Comparison of ENCODE assay signal across 28 mouse cellular contexts in the genomic region with DNA sequence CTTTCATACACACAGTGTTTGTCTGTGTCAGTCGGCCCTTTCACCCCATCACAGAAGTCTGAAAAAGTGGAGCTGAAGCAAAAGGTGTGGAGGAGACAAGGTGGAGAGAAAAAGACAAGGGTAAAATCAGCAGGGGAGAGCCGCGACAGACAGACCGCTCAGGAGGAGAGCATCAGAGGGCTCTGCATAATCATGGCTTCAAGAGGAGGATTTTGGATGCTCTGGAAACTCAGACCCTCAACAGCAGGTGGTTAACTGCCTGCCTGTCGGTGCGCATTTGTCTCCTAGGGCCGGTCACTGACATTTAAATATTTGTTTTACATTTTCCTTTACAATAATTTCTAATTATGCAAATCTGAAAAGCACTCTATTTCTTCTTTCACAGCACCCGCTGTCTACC.
A peak's percentile ranks its signal among the peaks of the same experiment; 100 is the strongest.
DNase-seq lines count a peak whose midpoint lies in the region; ATAC-seq lines count a peak whose summit lies in the region.
"Had no signal": no experiment of that assay in that cellular context is flagged by ENCODE, and none has a peak within 500 bp of the region (broad histone marks: within the 10 kb centered on the region; RNA-seq: fewer than 3 reads in every experiment).

No protein-coding gene starts in this region.

- no peak overlapping the region for H3K9ac ChIP-seq in forebrain, embryonic 11.5 days (ENCODE audit: low read length)
- H3K9ac ChIP-seq in forebrain, embryonic 16.5 days (replicated peaks; ENCODE audit: low read depth, low read length), result no peak overlapping the region
- H3K9ac ChIP-seq in midbrain, embryonic 13.5 days (replicated peaks), result no peak overlapping the region
- H3K9ac ChIP-seq in neural tube, embryonic 15.5 days (replicated peaks), result no peak overlapping the region
- H3K9ac ChIP-seq: embryonic facial prominence, embryonic 13.5 days; forebrain, embryonic 13.5 days; heart, embryonic 13.5 days; liver, embryonic 15.5 days; neural tube, embryonic 13.5 days had no signal

- no peak overlapping the region for H3K27ac ChIP-seq in forebrain, embryonic 11.5 days (ENCODE audit: low read depth, low read length)
- no peak overlapping the region for H3K27ac ChIP-seq in forebrain, embryonic 16.5 days (ENCODE audit: low read length)
- no peak overlapping the region for H3K27ac ChIP-seq in midbrain, embryonic 13.5 days
- no peak overlapping the region for H3K27ac ChIP-seq in neural tube, embryonic 15.5 days (replicated peaks)
- H3K27ac ChIP-seq: embryonic facial prominence, embryonic 13.5 days; forebrain, embryonic 13.5 days; heart, embryonic 13.5 days; kidney, postnatal 0 days; left cerebral cortex, adult 2 months; limb, embryonic 10.5 days; liver, embryonic 15.5 days; neural tube, embryonic 13.5 days had no signal

- no peak overlapping the region for H3K4me3 ChIP-seq in forebrain, embryonic 11.5 days (ENCODE audit: low read depth, low read length)
- H3K4me3 ChIP-seq in forebrain, embryonic 16.5 days (replicated peaks; ENCODE audit: low read length), result no peak overlapping the region
- H3K4me3 ChIP-seq in midbrain, embryonic 13.5 days (replicated peaks), result no peak overlapping the region
- no peak overlapping the region for H3K4me3 ChIP-seq in neural tube, embryonic 15.5 days (replicated peaks)
- H3K4me3 ChIP-seq: embryonic facial prominence, embryonic 13.5 days; erythroblast, embryonic 14.5 days; forebrain, embryonic 13.5 days; heart, embryonic 13.5 days; left cerebral cortex, adult 2 months; limb, embryonic 10.5 days; liver, embryonic 15.5 days; myocyte; neural tube, embryonic 13.5 days had no signal

- no peaks in the 10 kb centered on the region for H3K27me3 ChIP-seq in forebrain, embryonic 11.5 days (ENCODE audit: control insufficient read depth, insufficient read depth, low read length)
- no peaks in the 10 kb centered on the region for H3K27me3 ChIP-seq in forebrain, embryonic 16.5 days (replicated peaks; ENCODE audit: control insufficient read depth, insufficient read depth, low read length)
- no peaks in the 10 kb centered on the region for H3K27me3 ChIP-seq in midbrain, embryonic 13.5 days
- no peaks in the 10 kb centered on the region for H3K27me3 ChIP-seq in neural tube, embryonic 15.5 days (replicated peaks)
- H3K27me3 ChIP-seq: forebrain, embryonic 13.5 days; heart, embryonic 13.5 days; liver, embryonic 15.5 days; neural tube, embryonic 13.5 days had no signal

- H3K36me3 ChIP-seq in forebrain, embryonic 11.5 days (ENCODE audit: control insufficient read depth, insufficient read depth, low read length), result no peaks in the 10 kb centered on the region
- no peaks in the 10 kb centered on the region for H3K36me3 ChIP-seq in forebrain, embryonic 16.5 days (ENCODE audit: control insufficient read depth, insufficient read depth)
- no peaks in the 10 kb centered on the region for H3K36me3 ChIP-seq in midbrain, embryonic 13.5 days
- H3K36me3 ChIP-seq in neural tube, embryonic 15.5 days, result no peaks in the 10 kb centered on the region
- H3K36me3 ChIP-seq: embryonic facial prominence, embryonic 13.5 days; heart, embryonic 13.5 days; limb, embryonic 10.5 days; liver, embryonic 15.5 days; neural tube, embryonic 13.5 days had no signal

- ATAC-seq in forebrain, embryonic 11.5 days (replicated peaks; ENCODE audit: low FRiP score), result peak; percentile 27; the same call in 1 of the 2 replicates
- ATAC-seq in forebrain, embryonic 16.5 days, result no peak
- ATAC-seq in midbrain, embryonic 13.5 days, result peak; percentile 67
- ATAC-seq in neural tube, embryonic 15.5 days (ENCODE audit: low FRiP score), result no peak
- ATAC-seq: forebrain, embryonic 13.5 days had no signal

- H3K9me3 ChIP-seq in forebrain, embryonic 11.5 days (ENCODE audit: control insufficient read depth, low read length), result no peaks in the 10 kb centered on the region
- no peaks in the 10 kb centered on the region for H3K9me3 ChIP-seq in forebrain, embryonic 16.5 days (ENCODE audit: control insufficient read depth, low read length)
- no peaks in the 10 kb centered on the region for H3K9me3 ChIP-seq in midbrain, embryonic 13.5 days
- no peaks in the 10 kb centered on the region for H3K9me3 ChIP-seq in neural tube, embryonic 15.5 days (replicated peaks)
- H3K9me3 ChIP-seq: embryonic facial prominence, embryonic 13.5 days; forebrain, embryonic 13.5 days; heart, embryonic 13.5 days; limb, embryonic 10.5 days; liver, embryonic 15.5 days; neural tube, embryonic 13.5 days had no signal

- no peaks in the 10 kb centered on the region for H3K4me1 ChIP-seq in forebrain, embryonic 11.5 days (replicated peaks; ENCODE audit: control insufficient read depth, insufficient read depth, low read length)
- H3K4me1 ChIP-seq in forebrain, embryonic 16.5 days (replicated peaks; ENCODE audit: control insufficient read depth, insufficient read depth, low read length), result no peaks in the 10 kb centered on the region
- H3K4me1 ChIP-seq in midbrain, embryonic 13.5 days (replicated peaks), result peaks cover 7% of the 10 kb centered on the region
- 0 out of 2 replicates have a peak, but pooled peaks cover 5% of the 10 kb centered on the region for H3K4me1 ChIP-seq in neural tube, embryonic 15.5 days
- H3K4me1 ChIP-seq: embryonic facial prominence, embryonic 13.5 days; forebrain, embryonic 13.5 days; heart, embryonic 13.5 days; limb, embryonic 10.5 days; liver, embryonic 15.5 days; neural tube, embryonic 13.5 days had no signal

- no peak overlapping the region for H3K4me2 ChIP-seq in forebrain, embryonic 11.5 days (ENCODE audit: low read depth, low read length, severe bottlenecking)
- no peak overlapping the region for H3K4me2 ChIP-seq in forebrain, embryonic 16.5 days (ENCODE audit: low read length)
- H3K4me2 ChIP-seq in midbrain, embryonic 13.5 days (replicated peaks), result peak overlapping the region; percentile 23; the same call in 1 of the 2 replicates
- no peak overlapping the region for H3K4me2 ChIP-seq in neural tube, embryonic 15.5 days
- H3K4me2 ChIP-seq: embryonic facial prominence, embryonic 13.5 days; forebrain, embryonic 13.5 days; heart, embryonic 13.5 days; liver, embryonic 15.5 days; neural tube, embryonic 13.5 days had no signal

- WGBS in forebrain, embryonic 11.5 days, result 9% methylated on average over 8 of the region's 8 CpGs
- WGBS in forebrain, embryonic 16.5 days, result 20% methylated on average over 8 of the region's 8 CpGs
- WGBS in midbrain, embryonic 13.5 days, result 5% methylated on average over 8 of the region's 8 CpGs
- WGBS in neural tube, embryonic 15.5 days, result 20% methylated on average over 8 of the region's 8 CpGs

- DNase-seq in forebrain, embryonic 11.5 days (ENCODE audit: low spot score), result no peak
- DNase-seq in retina, embryonic 14.5 days (ENCODE audit: low spot score), result peak; percentile 9
- no peak for DNase-seq in retina, postnatal 1 day
- no peak for DNase-seq in urinary bladder, adult 2 months (ENCODE audit: low spot score)
- no peak for DNase-seq in urinary bladder, postnatal 4 days (ENCODE audit: low spot score in 2 of 2)
- DNase-seq: cerebellum, adult 11-12 months; cerebellum, postnatal 25 days; gastrocnemius, postnatal 10 days; heart, adult 18-20 months; heart, postnatal 14 days; kidney, adult 2 months; liver; lung, postnatal 4 days; thymus, adult 18-20 months; thymus, postnatal 4 days had no signal

Comparison
In these comparisons a context has a peak if more than half of its experiments do, and no peak if none do; other contexts are left out.
1. ATAC-seq: peak in forebrain, embryonic 11.5 days (single experiment) and midbrain, embryonic 13.5 days (single experiment); none in forebrain, embryonic 16.5 days (single experiment) and neural tube, embryonic 15.5 days (single experiment).